Mouse (Mus musculus): Measurements from ENCODE around the gene Nemf. TPM values are rescaled to one million over a fixed set of nuclear protein-coding genes. Genes with fewer than 3 reads are reported as not detected.

The Nemf gene
- total and polyA plus RNA-seq, 2 experiments = 2.2 to 14.6 TPM

- Histone ChIP-seq H3K27me3 (ENCODE audit: control insufficient read depth, insufficient read depth, low read length) (no peaks in the 10 kb centered on the region), H3K4me3 (ENCODE audit: insufficient read depth, low read depth, low read length) (no peak overlapping the region), H3K79me2 (ENCODE audit: control insufficient read depth, insufficient read depth, low read length) (peaks cover 17% of the 10 kb centered on the region), H3K4me1 (ENCODE audit: control insufficient read depth, insufficient read depth, low read length) (peaks cover 10% of the 10 kb centered on the region), H3K27ac (replicated peaks; ENCODE audit: insufficient read depth, low read depth, low read length) (no peak overlapping the region), H3K9ac (ENCODE audit: low read depth, low read length) (no peak overlapping the region), H3K36me3 (ENCODE audit: control insufficient read depth, insufficient read depth, low read length) (peaks cover 8% of the 10 kb centered on the region)
- WGBS = 27% methylated on average over 2 of the region's 2 CpGs
- no peak for TF ChIP-seq CTCF (IDR thresholded peaks at IDR 0.05; ENCODE audit: low read depth, low read length)
- no peak for TF ChIP-seq POLR2A (IDR thresholded peaks at IDR 0.05; ENCODE audit: extremely low read depth, insufficient read depth, low read length)
- peak; percentile 75 for DNase-seq (ENCODE audit: extremely low read depth, low read depth, low spot score)
Measured at GRCm38 (mm10) chr12:69376132-69376531, 19.2 kb upstream of the Nemf start.

DNA sequence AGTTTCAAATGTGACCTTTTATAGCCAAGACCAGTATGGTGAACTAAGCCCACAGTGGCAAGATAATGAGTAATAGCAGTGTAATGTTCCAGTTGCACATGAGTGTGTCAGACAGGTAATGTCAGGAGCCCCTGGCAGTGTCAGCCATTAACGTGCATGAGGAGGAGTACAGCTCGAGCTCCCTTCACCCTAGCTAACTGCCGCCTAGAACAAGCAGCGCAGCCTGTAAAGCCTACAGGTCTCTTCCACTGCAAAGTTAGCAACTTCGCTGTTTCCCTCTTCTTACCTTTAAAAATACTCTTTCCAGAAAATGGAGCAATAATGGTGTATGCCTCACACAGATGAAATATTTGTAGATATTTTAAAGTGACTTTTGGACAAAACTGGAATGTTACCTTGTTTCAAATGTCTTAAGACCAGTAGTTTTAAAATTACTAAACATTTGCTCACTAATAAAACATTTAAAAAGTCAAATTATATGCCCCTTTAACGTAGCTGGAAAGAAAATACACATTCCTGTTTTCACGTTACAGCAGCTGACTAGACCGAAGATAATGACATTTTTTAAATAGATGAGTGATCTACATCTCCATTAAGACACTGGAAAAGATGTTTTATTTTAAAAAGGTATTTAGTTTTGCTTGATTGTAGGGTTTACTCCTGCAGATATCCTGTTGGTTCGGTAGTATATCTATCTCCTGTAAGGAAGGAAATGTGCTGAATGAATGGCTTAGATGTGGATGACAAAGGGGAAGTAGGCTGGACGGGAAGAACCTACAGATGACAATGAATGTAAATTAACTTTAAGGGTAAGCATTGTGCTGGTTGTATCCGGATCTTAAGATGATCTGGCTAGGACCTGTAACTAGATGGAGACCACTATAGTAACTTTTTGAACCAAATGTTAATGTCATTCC, 17.1 kb upstream of the Nemf start:
- H3K4me3 ChIP-seq (ENCODE audit: insufficient read depth, low read depth, low read length) = peak overlapping the region; percentile 87
- H3K79me2 ChIP-seq (ENCODE audit: control insufficient read depth, insufficient read depth, low read length) = peaks cover 17% of the 10 kb centered on the region
- no peak overlapping the region for H3K27ac ChIP-seq (replicated peaks; ENCODE audit: insufficient read depth, low read depth, low read length)
- H3K36me3 ChIP-seq (ENCODE audit: control insufficient read depth, insufficient read depth, low read length) = peaks cover 8% of the 10 kb centered on the region
- WGBS = 11% methylated on average over 11 of the region's 11 CpGs
- peak overlapping the region; percentile 35 for H3K9ac ChIP-seq (ENCODE audit: low read depth, low read length)
- DNase-seq (ENCODE audit: extremely low read depth, low read depth, low spot score) = no peak
- H3K27me3 ChIP-seq (ENCODE audit: control insufficient read depth, insufficient read depth, low read length) = no peaks in the 10 kb centered on the region
- H3K4me1 ChIP-seq (ENCODE audit: control insufficient read depth, insufficient read depth, low read length) = peaks cover 12% of the 10 kb centered on the region
- TF ChIP-seq CTCF (IDR thresholded peaks at IDR 0.05; ENCODE audit: low read depth, low read length) (no peak), POLR2A (IDR thresholded peaks at IDR 0.05; ENCODE audit: extremely low read depth, insufficient read depth, low read length) (no peak)

DNA sequence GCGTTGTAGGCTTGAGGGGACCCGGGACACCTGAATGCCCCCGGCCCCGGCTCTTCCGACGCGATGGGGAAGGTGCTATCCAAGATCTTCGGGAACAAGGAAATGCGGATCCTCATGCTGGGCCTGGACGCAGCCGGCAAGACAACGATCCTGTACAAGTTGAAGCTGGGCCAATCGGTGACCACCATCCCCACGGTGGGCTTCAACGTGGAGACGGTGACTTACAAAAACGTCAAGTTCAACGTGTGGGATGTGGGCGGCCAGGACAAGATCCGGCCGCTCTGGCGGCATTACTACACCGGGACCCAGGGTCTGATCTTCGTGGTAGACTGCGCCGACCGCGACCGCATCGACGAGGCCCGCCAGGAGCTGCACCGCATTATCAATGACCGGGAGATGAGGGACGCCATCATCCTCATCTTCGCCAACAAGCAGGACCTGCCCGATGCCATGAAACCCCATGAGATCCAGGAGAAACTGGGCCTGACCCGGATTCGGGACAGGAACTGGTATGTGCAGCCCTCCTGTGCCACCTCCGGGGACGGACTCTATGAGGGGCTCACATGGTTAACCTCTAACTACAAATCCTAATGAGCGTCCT, 15.9 kb upstream of the Nemf start:
- Histone ChIP-seq H3K4me3 (ENCODE audit: insufficient read depth, low read depth, low read length) (peak overlapping the region; percentile 87), H3K27ac (replicated peaks; ENCODE audit: insufficient read depth, low read depth, low read length) (peak overlapping the region; percentile 98), H3K27me3 (ENCODE audit: control insufficient read depth, insufficient read depth, low read length) (no peaks in the 10 kb centered on the region), H3K36me3 (ENCODE audit: control insufficient read depth, insufficient read depth, low read length) (peaks cover 5% of the 10 kb centered on the region), H3K9ac (ENCODE audit: low read depth, low read length) (peak overlapping the region; percentile 99), H3K4me1 (ENCODE audit: control insufficient read depth, insufficient read depth, low read length) (peaks cover 12% of the 10 kb centered on the region), H3K79me2 (ENCODE audit: control insufficient read depth, insufficient read depth, low read length) (peaks cover 17% of the 10 kb centered on the region)
- under 1% methylated on average over 42 of the region's 42 CpGs for WGBS
- TF ChIP-seq CTCF (IDR thresholded peaks at IDR 0.05; ENCODE audit: low read depth, low read length) = no peak
- no peak for TF ChIP-seq POLR2A (IDR thresholded peaks at IDR 0.05; ENCODE audit: extremely low read depth, insufficient read depth, low read length)
- no peak for DNase-seq (ENCODE audit: extremely low read depth, low read depth, low spot score)

DNA sequence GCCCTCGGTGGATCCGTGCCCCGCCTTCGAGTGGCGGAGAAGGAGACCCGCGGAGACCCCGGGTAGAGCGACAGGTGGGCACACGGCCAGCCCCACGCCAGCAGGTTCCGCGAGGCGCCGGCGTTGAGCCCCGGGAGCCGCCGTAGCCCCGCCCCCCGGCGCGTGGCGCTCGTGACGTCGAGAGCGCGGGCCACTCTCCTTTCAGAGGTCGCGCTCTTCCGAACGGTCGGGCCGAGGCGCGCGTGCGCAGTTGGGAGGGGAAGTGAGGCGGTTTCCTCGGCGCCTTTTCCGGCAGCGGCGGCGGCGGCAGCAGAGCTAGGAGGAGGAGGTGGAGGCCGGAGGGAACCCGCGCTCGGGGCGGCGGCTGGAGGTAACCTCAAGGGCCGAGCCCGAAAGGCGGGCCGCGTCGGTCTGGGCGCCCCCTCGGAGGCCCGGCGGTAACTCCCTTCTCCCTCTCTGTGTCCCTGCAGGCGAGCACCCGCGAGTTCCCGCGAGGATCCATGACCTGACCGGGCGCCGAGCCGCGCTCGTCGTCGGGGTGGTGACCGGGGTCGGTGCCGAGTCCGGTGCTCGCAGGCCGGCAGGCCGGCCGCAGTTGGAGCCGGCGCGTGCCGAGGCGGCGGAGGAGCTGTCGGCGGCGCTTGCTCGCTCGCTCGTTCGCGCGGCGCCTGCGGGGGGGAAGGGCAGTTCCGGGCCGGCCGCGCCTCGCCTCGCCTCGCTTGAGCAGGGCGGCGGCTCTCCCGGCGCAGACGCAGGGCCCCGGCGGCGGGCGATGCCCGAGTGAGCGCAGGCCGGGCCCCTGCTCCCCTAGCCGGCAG, 15.1 kb upstream of the Nemf start, which contains the start of the genes Arf6 and Gm9887:
Arf6 (plus strand) TSS at position 297 of the 818 bp plus-strand sequence.
Gm9887 (minus strand) TSS at position 605 of the 818 bp plus-strand sequence.
- peak within 1 kb of the TSS; percentile 87 for H3K4me3 ChIP-seq (ENCODE audit: insufficient read depth, low read depth, low read length)
- peak within 1 kb of the TSS; percentile 98 for H3K27ac ChIP-seq (replicated peaks; ENCODE audit: insufficient read depth, low read depth, low read length)
- no peaks in the 10 kb centered on the region for H3K27me3 ChIP-seq (ENCODE audit: control insufficient read depth, insufficient read depth, low read length)
- H3K36me3 ChIP-seq (ENCODE audit: control insufficient read depth, insufficient read depth, low read length) = peaks cover 5% of the 10 kb centered on the region
- H3K9ac ChIP-seq (ENCODE audit: low read depth, low read length) = peak within 1 kb of the TSS; percentile 99
- H3K4me1 ChIP-seq (ENCODE audit: control insufficient read depth, insufficient read depth, low read length) = peaks cover 14% of the 10 kb centered on the region
- H3K79me2 ChIP-seq (ENCODE audit: control insufficient read depth, insufficient read depth, low read length) = peaks cover 17% of the 10 kb centered on the region
- WGBS = under 1% methylated on average over 121 of the region's 121 CpGs
- DNase-seq (ENCODE audit: extremely low read depth, low read depth, low spot score) = peak; percentile 75
- no peak for TF ChIP-seq CTCF (IDR thresholded peaks at IDR 0.05; ENCODE audit: low read depth, low read length)
- peak; percentile 83; the same call in 1 of the 2 replicates for TF ChIP-seq POLR2A (IDR thresholded peaks at IDR 0.05; ENCODE audit: extremely low read depth, insufficient read depth, low read length)

DNA sequence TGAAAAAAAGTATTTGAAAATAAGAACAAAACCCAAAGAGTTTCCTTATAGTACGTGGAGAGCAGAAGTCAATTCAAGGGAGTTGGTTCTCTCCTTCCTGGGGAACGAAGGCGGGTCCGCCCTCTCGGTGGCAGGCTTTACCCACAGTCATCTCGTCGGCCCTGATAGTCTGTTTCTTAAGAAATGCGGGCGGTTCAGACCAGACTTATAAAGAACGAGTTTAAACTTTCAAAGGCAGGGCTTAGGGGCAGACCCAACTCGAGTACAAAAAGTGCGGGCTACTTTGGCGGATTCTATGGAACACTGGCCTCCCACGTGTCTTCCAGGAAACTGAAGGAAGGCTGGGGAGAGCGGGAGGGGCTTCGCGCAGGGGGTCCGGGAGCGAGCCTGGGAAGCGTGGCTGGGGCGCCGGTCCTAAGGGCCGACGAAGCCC, 14.5 kb upstream of the Nemf start:
- Histone ChIP-seq H3K9ac (ENCODE audit: low read depth, low read length) (peak overlapping the region; percentile 88), H3K27ac (replicated peaks; ENCODE audit: insufficient read depth, low read depth, low read length) (peak overlapping the region; percentile 94), H3K36me3 (ENCODE audit: control insufficient read depth, insufficient read depth, low read length) (peaks cover 5% of the 10 kb centered on the region), H3K4me3 (ENCODE audit: insufficient read depth, low read depth, low read length) (peak overlapping the region; percentile 87), H3K79me2 (ENCODE audit: control insufficient read depth, insufficient read depth, low read length) (peaks cover 17% of the 10 kb centered on the region), H3K27me3 (ENCODE audit: control insufficient read depth, insufficient read depth, low read length) (no peaks in the 10 kb centered on the region), H3K4me1 (ENCODE audit: control insufficient read depth, insufficient read depth, low read length) (peaks cover 16% of the 10 kb centered on the region)
- WGBS = under 1% methylated on average over 24 of the region's 24 CpGs
- peak; percentile 72 for DNase-seq (ENCODE audit: extremely low read depth, low read depth, low spot score)
- TF ChIP-seq CTCF (IDR thresholded peaks at IDR 0.05; ENCODE audit: low read depth, low read length) = peak; percentile 57; the same call in 1 of the 2 replicates
- no peak for TF ChIP-seq POLR2A (IDR thresholded peaks at IDR 0.05; ENCODE audit: extremely low read depth, insufficient read depth, low read length)

Data from liver, adult 2 months (tissue).